Mouse (Mus musculus) cerebellum, postnatal 36 days (tissue): ENCODE results near the gene Bcl11a.
A peak's percentile ranks its signal among the peaks of the same experiment; 100 is the strongest.

ENCODE experiments used
- DNase-seq, 2 experiments: peaks; one replicate each; pipeline ENCODE4 v3.0.0; 2021 to 2022; ENCODE audit warnings: mixed read lengths in 2 of 2

Bcl11a gene

GRCm38 (mm10) chr11:24080541-24080940 is 2.7 kb downstream of the Bcl11a start:
- DNase-seq, result peak in 1 of 2 experiments; percentile 14

GRCm38 (mm10) chr11:24081016-24081686 is 3.3 kb downstream of the Bcl11a start:
- DNase-seq, result peak in 1 of 2 experiments; percentile 44

- peak in 1 of 2 experiments; percentile 18 for DNase-seq
Observed at GRCm38 (mm10) chr11:24081687-24082384, 4.0 kb downstream of the Bcl11a start.

GRCm38 (mm10) chr11:24082385-24083075 is 4.7 kb downstream of the Bcl11a start:
- no peak for DNase-seq

GRCm38 (mm10) chr11:24083076-24083405 is 5.2 kb downstream of the Bcl11a start:
- no peak for DNase-seq

GRCm38 (mm10) chr11:24083423-24083822 is 5.6 kb downstream of the Bcl11a start:
- no peak for DNase-seq

- DNase-seq, result no peak
Observed at GRCm38 (mm10) chr11:24084077-24084476, 6.2 kb downstream of the Bcl11a start.

- no peak for DNase-seq
Observed at GRCm38 (mm10) chr11:24084590-24084989, 6.7 kb downstream of the Bcl11a start.

GRCm38 (mm10) chr11:24085986-24086385 is 8.1 kb downstream of the Bcl11a start:
- DNase-seq, result no peak

- no peak for DNase-seq
Observed at GRCm38 (mm10) chr11:24087069-24087468, 9.2 kb downstream of the Bcl11a start.

- DNase-seq, result no peak
Observed at GRCm38 (mm10) chr11:24090443-24090842, 12.6 kb downstream of the Bcl11a start.

GRCm38 (mm10) chr11:24091393-24092080 is 13.7 kb downstream of the Bcl11a start:
- no peak for DNase-seq

- no peak for DNase-seq
Observed at GRCm38 (mm10) chr11:24092618-24093017, 14.8 kb downstream of the Bcl11a start.

- DNase-seq, result no peak
Observed at GRCm38 (mm10) chr11:24094086-24094487, 16.2 kb downstream of the Bcl11a start.

GRCm38 (mm10) chr11:24095236-24095635 is 17.4 kb downstream of the Bcl11a start:
- DNase-seq, result no peak

- no peak for DNase-seq
Observed at GRCm38 (mm10) chr11:24095656-24096353, 17.9 kb downstream of the Bcl11a start.

GRCm38 (mm10) chr11:24096483-24096882 is 18.6 kb downstream of the Bcl11a start:
- DNase-seq, result no peak

GRCm38 (mm10) chr11:24097026-24097425 is 19.2 kb downstream of the Bcl11a start:
- DNase-seq, result no peak

- no peak for DNase-seq
Observed at GRCm38 (mm10) chr11:24098069-24098468, 20.2 kb downstream of the Bcl11a start.

GRCm38 (mm10) chr11:24098662-24099061 is 20.8 kb downstream of the Bcl11a start:
- DNase-seq, result no peak

GRCm38 (mm10) chr11:24099215-24099614 is 21.4 kb downstream of the Bcl11a start:
- DNase-seq, result no peak

GRCm38 (mm10) chr11:24099886-24100293 is 22.0 kb downstream of the Bcl11a start:
- no peak for DNase-seq
